Mouse (Mus musculus): ENCODE data around the gene Tmem108. TPM values are rescaled to one million over a fixed set of nuclear protein-coding genes. Genes with fewer than 3 reads are reported as not detected.

Gene Tmem108
- total RNA-seq, 2 experiments from 2014 or later, result 3.0 to 3.9 TPM

DNA sequence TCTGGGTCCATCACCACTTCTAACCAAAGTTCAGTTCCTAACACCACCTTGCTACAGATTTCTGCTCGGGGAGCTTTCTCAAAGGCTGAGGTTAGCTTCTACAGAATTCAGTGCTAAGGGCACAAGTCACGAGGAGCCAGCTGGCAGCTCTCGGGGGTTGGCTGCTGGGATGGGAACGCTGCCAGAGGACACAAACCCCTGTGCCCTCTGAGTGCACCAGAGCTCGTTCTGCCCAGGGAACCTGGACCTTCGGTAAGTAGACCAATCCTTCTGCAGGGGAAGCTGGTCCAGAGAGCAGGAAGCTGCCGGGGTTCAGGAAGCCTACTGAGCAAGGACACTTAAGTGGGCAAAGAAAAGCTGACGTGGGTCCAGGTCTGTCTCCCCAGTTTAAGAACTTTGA, 40.6 kb downstream of the Tmem108 start:
- DNase-seq, result peak; percentile 70 to 73

DNA sequence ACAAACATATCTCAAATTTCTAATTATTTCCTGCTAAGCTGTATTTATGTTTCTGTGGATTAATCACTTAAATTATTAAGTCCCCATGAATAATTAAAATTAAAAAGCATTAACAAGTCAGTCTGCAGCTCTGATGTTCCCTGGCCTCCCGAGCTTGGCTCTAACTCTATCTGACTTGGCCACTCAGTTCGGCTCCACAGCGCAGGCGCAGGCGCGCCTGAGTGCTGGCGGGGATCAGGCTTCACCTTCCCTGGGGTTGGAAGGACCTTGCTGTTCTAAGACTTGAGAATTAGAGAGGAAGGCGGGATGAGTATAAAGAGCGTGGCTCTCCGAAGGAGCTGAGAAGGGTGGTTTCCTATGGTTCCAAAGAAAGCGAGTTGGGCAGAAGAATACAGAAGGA, 41.6 kb downstream of the Tmem108 start:
- DNase-seq, result peak; percentile 56 to 63

DNA sequence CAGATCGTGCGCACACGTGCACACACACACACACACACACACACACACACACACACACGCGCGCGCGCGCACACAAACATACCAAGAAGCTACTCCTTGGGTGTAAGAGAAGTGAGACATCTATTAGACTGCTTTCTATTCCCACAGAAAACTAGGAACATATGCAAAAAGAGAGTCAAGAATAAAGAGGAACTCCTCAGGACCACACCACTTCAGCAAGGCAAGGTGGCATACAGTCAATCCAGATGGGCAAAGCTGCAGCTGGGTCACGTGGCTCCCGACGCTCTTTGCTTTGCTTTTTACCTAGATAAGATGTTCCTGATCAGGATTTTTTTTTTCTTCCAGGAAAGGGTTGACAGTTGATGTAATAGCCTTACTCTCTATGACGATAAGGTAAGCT, 45.6 kb downstream of the Tmem108 start:
- DNase-seq, result no peak

DNA sequence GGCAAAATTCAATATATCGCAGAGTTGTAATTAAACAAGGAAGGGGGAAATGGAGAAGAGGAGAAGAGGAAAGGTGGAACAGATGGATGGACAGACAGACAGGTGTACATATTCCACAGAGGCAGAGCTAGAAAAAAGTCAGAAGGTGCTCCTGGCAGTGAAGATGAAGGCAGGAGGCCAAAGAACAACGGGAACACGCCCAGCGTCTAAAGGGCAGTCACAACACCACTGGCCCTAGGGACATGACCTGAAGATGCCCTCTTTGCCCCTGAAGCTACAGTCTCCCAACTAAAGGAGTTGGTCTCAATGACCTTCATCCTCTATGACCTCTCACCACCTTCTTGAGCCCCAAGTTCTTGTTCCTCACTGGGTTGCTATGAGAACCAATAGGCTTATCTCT, 46.3 kb downstream of the Tmem108 start:
- DNase-seq, result no peak

- DNase-seq, result no peak
Observed at GRCm38 (mm10) chr9:103713230-103713629, 48.4 kb downstream of the Tmem108 start.

DNA sequence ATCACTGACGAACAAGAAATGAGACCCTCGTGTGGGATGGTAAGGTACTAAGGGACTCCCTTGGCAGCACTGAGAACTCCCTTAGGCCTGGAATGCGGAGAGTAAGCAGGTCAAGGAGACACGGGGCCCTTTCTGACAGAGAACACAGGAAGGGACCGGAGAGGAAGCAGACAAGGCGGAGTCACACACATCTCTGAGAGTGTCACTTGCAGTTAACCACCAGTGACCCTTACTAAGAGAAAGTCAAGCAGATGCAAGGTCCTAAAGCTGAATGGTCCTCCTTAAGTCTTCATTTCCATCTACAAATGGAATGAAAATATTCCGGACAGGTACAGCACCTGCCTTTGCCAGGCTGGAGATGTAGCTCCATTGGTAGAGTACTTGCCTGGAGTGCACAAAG, 48.9 kb downstream of the Tmem108 start:
- DNase-seq, result no peak

DNA sequence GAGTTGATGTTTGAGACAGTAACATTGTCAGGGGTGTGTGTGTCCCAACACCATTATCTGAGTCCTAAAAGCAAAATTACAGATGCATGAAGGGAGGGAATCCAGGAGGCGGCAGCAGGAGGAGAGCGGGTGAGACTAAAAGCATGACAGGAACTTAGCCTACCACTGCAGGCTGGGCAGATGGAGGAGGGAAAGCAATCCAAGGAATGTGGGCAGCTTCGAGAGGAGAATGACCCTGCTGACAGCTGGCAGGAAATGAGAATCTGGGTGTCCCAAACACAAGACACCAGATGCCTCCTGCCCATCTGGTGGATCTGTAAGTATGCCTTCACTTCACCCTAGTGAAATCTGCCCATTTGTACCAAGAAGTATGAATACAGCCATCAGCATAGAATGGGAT, 51.9 kb downstream of the Tmem108 start:
- no peak for DNase-seq

DNA sequence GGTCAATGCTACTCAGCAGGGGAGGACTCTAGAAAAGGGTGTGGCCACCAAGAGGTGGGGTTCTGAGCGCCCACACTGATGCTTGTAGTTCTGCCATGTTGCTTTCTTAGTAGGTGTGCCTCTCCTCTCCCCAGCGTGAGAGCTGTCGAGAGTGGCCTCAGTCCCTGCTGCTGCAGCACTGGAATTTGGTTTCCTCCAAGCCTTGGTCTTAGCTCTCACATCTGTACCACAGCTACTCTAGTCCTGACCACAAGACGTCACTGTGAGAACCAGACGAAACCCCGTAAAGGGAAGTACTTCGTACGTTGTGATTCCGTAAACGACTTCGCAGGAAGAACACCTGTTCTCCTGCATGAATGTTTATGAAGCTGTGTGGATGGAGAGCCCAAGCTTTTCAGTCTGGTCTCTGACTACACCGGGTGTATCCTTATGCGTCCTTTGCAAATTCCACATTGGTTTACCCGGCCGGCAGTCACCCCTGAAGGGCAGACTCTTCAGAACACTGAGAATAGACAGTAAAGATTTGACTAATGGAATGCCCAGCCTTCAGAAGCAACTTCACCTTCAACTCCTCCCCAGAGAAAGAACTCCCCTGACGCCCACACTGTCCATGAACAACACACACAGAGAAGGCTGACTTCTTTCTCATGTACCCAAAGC, 53.0 kb downstream of the Tmem108 start:
- DNase-seq, result no peak

DNA sequence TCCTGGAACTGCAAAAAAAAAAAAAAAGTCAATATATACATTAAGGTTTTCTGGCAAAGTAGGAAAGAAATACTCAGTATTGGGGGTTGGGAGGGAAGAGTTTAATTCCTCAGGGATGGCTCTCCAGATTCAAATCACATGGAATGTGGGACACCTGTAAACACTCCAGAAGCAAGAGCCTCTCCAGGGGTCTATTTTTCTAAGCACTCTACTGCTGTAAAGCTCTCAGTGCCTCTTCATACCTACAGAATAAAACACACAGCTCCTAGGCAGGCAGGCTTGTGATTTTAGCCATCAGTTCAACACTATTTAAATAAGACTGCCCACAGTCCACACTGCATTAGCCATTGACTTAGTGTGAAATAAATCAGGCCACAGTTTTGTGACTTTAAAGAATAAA, 53.8 kb downstream of the Tmem108 start:
- no peak for DNase-seq

- DNase-seq, result no peak
Observed at GRCm38 (mm10) chr9:103707000-103707790, 54.4 kb downstream of the Tmem108 start.

DNA sequence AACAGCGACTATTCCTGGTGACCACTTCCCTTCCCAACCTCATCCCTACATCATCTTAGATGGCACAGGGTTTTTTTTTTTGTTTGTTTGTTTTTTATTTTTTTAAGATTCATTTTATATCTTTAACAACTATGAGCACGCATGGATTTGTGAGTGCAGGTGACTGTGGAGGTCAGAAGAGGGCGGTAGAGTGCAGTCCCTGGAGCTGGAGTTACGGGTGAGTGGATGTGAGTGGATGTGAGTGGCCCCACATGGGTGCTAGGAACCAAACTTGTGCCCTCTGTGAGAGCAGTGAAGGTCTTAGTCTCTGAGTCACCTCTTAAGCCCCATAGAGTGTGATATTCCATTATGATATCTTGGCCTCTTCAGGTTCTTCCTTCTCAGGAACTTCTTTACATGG, 55.9 kb downstream of the Tmem108 start:
- DNase-seq, result no peak

- DNase-seq, result no peak
Observed at GRCm38 (mm10) chr9:103703014-103703413, 58.6 kb downstream of the Tmem108 start.

DNA sequence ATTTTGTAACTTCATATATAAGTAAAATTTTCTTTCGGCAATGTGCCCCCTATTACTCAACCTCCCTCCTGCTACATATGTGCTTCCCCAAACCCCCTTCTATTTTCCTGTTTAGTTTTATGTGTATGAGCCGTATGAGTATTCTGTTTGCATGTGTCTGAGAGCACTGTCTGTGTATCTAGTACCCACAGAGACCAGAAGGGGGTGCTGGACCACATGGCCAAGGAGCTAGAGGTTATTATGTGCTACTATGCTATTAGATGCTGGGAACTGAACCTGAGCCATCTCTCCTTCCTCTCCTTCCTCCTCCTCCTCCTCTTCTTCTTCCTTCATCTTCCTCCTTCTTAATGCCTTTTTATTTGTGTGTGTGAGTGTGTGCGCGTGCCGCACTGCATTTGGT, 59.2 kb downstream of the Tmem108 start:
- no peak for DNase-seq

- DNase-seq, result no peak
Observed at GRCm38 (mm10) chr9:103701448-103701847, 60.2 kb downstream of the Tmem108 start.

GRCm38 (mm10) chr9:103700240-103700639, 61.4 kb downstream of the Tmem108 start:
- no peak for DNase-seq

- no peak for DNase-seq
Observed at GRCm38 (mm10) chr9:103696967-103697366, 64.7 kb downstream of the Tmem108 start.

DNA sequence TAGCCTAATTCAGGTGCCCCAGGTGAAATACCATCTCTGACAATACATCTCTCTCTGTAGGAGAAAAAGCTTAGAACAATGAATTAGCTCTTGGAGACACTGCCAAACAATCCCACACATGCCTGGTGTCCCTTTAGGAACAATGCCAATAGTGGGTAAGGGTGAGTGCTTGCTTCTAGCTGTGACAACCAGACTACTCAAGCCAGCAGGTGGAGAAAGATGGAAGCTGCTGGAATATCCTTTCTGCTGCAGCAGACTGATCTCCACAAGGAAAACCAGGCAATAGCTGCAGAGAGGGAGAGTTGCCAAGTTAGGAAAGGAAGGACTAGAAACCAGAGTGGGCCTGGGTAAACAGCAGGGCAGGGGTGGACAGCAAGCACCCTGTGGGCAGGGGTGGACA, 67.8 kb downstream of the Tmem108 start:
- no peak for DNase-seq

GRCm38 (mm10) chr9:103692699-103693098, 68.9 kb downstream of the Tmem108 start:
- no peak for DNase-seq

- DNase-seq, result no peak
Observed at GRCm38 (mm10) chr9:103691847-103692246, 69.8 kb downstream of the Tmem108 start.

GRCm38 (mm10) chr9:103690446-103690845, 71.2 kb downstream of the Tmem108 start:
- peak in 1 of 2 experiments; percentile 67 for DNase-seq

GRCm38 (mm10) chr9:103689697-103690096, 71.9 kb downstream of the Tmem108 start:
- peak; percentile 48 to 71 for DNase-seq

- no peak for DNase-seq
Observed at GRCm38 (mm10) chr9:103689006-103689405, 72.6 kb downstream of the Tmem108 start.

DNA sequence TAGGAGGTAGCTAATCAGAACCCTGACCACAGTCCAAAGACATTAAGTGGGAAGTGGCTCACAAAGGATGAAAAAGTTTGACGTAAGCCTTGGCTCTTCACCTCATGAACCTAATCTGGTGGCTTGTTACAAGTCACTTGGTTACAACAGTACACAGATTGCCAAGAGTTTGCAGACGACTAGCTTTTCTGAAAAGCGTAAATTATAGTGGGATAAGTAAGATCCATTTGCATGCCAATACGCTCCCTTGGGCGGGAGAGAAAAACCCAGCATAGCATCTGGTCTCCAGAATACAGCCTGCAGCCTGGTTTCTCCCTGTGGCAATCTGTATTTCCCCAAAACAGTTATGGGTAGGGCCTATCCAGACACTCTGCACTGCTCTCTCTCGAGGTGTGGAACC, 74.5 kb downstream of the Tmem108 start:
- DNase-seq, result peak; percentile 13 to 52
